Mouse (Mus musculus): ENCODE data around the gene Eif4a1. TPM values are rescaled to one million over a fixed set of nuclear protein-coding genes. Genes with fewer than 3 reads are reported as not detected.

The Eif4a1 gene
- polyA plus RNA-seq, 1 experiment: 210 TPM

- H3K36me3 ChIP-seq (ENCODE audit: control insufficient read depth, insufficient read depth, low read length): peaks cover 1% of the 10 kb centered on the region
- H3K4me1 ChIP-seq (ENCODE audit: control insufficient read depth, insufficient read depth, low read length): 0 out of 2 replicates have a peak, but pooled peaks cover 2% of the 10 kb centered on the region
- TF ChIP-seq POLR2A (IDR thresholded peaks at IDR 0.05; ENCODE audit: control insufficient read depth, low read depth, low read length) (no peak), CTCF (IDR thresholded peaks at IDR 0.05; ENCODE audit: control insufficient read depth, insufficient read depth, insufficient replicate concordance, low read depth, low read length) (no peak)
- H3K27me3 ChIP-seq (ENCODE audit: control insufficient read depth, insufficient read depth, low read length): no peaks in the 10 kb centered on the region
- H3K27ac ChIP-seq (ENCODE audit: control insufficient read depth, insufficient read depth, low read depth, low read length): peak overlapping the region; percentile 98
- peak overlapping the region; percentile 95 for H3K4me3 ChIP-seq (ENCODE audit: control insufficient read depth, low read depth, low read length)
These were observed 498 bp downstream of the Eif4a1 start for GRCm38 (mm10) chr11:69671726-69672124.

DNA sequence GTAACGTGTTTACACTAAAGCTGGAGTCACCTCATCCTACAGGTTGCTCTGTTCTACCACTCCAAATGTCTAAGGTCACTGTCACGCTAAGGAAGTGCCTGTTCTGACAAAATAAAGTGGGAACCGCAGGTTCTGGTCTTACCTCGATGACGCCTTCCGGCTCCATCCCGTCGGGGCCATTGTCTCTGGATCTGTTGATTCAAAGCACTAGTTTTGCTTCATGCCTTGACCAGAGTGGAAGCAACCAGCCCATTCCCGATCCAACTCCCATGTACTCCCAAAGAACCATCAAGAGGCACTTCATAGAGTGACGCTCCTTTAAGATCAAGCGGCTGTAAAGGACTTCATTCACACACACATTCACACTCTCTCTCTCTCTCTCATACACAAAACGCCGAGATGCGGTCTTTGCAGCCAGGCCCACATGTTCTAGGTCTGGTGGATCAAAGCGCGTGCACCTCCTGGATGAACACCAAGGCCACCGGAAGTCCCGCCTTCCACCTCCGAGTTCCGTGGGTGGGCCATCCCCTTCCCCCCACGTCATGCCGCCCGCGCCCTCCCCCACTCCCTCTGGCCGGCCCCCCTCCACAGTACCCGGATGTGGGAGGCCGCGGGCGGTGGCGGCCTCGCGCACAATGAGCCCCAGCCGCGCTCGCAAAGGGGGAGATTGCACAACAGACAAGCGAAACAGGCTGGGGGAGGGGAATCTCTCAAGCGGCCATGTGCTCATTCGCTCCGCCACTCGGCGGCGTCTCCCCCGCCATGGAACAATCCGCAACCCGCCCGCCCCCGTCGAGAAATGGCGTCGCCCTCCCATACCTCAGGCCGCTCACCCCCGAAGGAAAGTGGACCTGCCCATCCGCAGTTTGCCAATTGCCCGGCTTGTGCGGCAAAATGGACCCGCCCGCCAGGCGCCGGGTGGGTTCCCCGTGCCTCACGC lies 1.2 kb downstream of the Eif4a1 start:
- Histone ChIP-seq H3K4me3 (ENCODE audit: control insufficient read depth, low read depth, low read length) (peak overlapping the region; percentile 95), H3K4me1 (ENCODE audit: control insufficient read depth, insufficient read depth, low read length) (0 out of 2 replicates have a peak, but pooled peaks cover 2% of the 10 kb centered on the region), H3K27me3 (ENCODE audit: control insufficient read depth, insufficient read depth, low read length) (no peaks in the 10 kb centered on the region), H3K36me3 (ENCODE audit: control insufficient read depth, insufficient read depth, low read length) (peaks cover 1% of the 10 kb centered on the region), H3K27ac (ENCODE audit: control insufficient read depth, insufficient read depth, low read depth, low read length) (peak overlapping the region; percentile 98)
- TF ChIP-seq CTCF (IDR thresholded peaks at IDR 0.05; ENCODE audit: control insufficient read depth, insufficient read depth, insufficient replicate concordance, low read depth, low read length) (no peak), POLR2A (IDR thresholded peaks at IDR 0.05; ENCODE audit: control insufficient read depth, low read depth, low read length) (peak; percentile 49)

GRCm38 (mm10) chr11:69666665-69667005 lies 5.6 kb downstream of the Eif4a1 start:
- H3K27me3 ChIP-seq (ENCODE audit: control insufficient read depth, insufficient read depth, low read length): no peaks in the 10 kb centered on the region
- TF ChIP-seq CTCF (IDR thresholded peaks at IDR 0.05; ENCODE audit: control insufficient read depth, insufficient read depth, insufficient replicate concordance, low read depth, low read length) (no peak), POLR2A (IDR thresholded peaks at IDR 0.05; ENCODE audit: control insufficient read depth, low read depth, low read length) (no peak)
- no peak overlapping the region for H3K4me3 ChIP-seq (ENCODE audit: control insufficient read depth, low read depth, low read length)
- H3K36me3 ChIP-seq (ENCODE audit: control insufficient read depth, insufficient read depth, low read length): peaks cover 1% of the 10 kb centered on the region; the same call in 1 of the 2 replicates
- H3K4me1 ChIP-seq (ENCODE audit: control insufficient read depth, insufficient read depth, low read length): peaks cover 6% of the 10 kb centered on the region
- no peak overlapping the region for H3K27ac ChIP-seq (ENCODE audit: control insufficient read depth, insufficient read depth, low read depth, low read length)

DNA sequence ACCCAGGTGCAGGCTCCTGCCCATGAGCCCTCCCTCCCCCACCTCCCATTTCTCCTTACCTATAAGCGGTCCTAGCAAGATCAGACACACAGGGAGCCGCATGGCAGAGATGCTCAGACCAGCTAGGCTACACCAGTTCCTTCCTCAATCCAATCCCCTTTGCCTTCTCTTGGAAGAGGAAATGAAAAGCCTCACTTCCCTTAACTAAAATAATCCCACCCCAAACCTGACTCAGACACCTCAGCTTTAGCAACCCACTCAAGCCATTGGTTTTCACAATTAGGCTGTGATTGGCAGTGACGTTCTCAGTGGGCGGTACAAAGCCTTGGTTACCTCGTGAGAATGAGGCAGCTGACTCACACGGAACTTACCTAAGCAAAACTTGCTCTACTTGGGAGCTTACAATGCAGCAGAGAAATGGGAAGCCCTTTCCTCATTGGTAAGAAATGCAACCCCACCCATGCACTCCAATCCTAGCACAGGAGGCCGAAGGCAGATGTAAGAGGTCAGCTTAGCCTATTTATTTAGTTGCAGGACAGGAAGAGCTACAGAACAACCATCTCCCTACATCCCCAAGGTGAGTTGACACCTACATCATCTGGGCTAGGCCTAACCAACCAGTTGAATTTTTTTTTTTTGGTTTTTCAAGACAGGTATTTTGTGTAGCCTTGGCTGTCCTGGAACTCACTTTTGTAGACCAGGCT lies 6.1 kb downstream of the Eif4a1 start, which contains the start of gene Cd68:
Gene Cd68 (minus strand): TSS at position 193 of the 704 bp plus-strand sequence.
- Histone ChIP-seq H3K27me3 (ENCODE audit: control insufficient read depth, insufficient read depth, low read length) (no peaks in the 10 kb centered on the region), H3K4me1 (ENCODE audit: control insufficient read depth, insufficient read depth, low read length) (peaks cover 6% of the 10 kb centered on the region), H3K27ac (ENCODE audit: control insufficient read depth, insufficient read depth, low read depth, low read length) (no peak within 1 kb of the TSS), H3K36me3 (ENCODE audit: control insufficient read depth, insufficient read depth, low read length) (peaks cover 1% of the 10 kb centered on the region; the same call in 1 of the 2 replicates), H3K4me3 (ENCODE audit: control insufficient read depth, low read depth, low read length) (no peak within 1 kb of the TSS)
- no peak for TF ChIP-seq POLR2A (IDR thresholded peaks at IDR 0.05; ENCODE audit: control insufficient read depth, low read depth, low read length)
- TF ChIP-seq CTCF (IDR thresholded peaks at IDR 0.05; ENCODE audit: control insufficient read depth, insufficient read depth, insufficient replicate concordance, low read depth, low read length): no peak

DNA sequence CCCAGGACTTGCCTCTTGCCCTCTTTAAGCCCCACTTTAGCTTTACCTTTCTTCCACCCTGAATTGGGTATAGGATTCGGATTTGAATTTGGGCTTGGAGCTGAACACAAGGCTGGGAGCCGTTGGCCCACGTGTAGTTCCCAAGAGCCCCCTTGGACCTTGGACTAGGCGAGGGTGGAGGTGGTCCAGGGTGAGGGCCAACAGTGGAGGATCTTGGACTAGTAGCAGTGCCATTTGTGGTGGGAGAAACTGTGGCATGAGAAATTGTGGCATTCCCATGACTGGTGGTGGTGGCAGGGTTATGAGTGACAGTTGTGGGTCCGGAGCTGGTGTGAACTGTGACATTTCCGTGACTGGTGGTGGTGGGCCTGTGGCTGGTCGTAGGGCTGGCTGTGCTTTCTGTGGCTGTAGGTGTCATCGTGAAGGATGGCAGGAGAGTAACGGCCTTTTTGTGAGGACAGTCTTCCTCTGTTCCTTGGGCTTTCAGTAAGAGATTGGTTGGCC lies 6.7 kb downstream of the Eif4a1 start:
- peaks cover 1% of the 10 kb centered on the region; the same call in 1 of the 2 replicates for H3K36me3 ChIP-seq (ENCODE audit: control insufficient read depth, insufficient read depth, low read length)
- no peak for TF ChIP-seq POLR2A (IDR thresholded peaks at IDR 0.05; ENCODE audit: control insufficient read depth, low read depth, low read length)
- no peak for TF ChIP-seq CTCF (IDR thresholded peaks at IDR 0.05; ENCODE audit: control insufficient read depth, insufficient read depth, insufficient replicate concordance, low read depth, low read length)
- H3K27me3 ChIP-seq (ENCODE audit: control insufficient read depth, insufficient read depth, low read length): no peaks in the 10 kb centered on the region
- H3K27ac ChIP-seq (ENCODE audit: control insufficient read depth, insufficient read depth, low read depth, low read length): no peak overlapping the region
- no peak overlapping the region for H3K4me3 ChIP-seq (ENCODE audit: control insufficient read depth, low read depth, low read length)
- peaks cover 6% of the 10 kb centered on the region for H3K4me1 ChIP-seq (ENCODE audit: control insufficient read depth, insufficient read depth, low read length)

DNA sequence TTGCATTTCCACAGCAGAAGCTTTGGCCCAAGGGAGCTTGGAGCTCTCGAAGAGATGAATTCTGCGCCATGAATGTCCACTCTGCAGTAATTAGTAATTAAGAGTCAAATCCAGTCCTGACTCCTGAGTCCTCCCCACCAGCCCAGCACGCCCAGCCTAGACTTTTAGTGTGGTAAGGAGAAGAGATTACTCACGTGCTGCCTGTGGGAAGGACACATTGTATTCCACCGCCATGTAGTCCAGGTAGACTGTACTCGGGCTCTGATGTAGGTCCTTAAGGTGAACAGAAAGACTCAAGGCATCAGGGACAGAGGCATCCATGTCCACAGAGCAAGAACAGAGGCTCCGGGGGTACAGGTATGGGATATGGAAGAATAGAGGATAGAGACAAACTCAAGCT lies 7.4 kb downstream of the Eif4a1 start:
- Histone ChIP-seq H3K27me3 (ENCODE audit: control insufficient read depth, insufficient read depth, low read length) (no peaks in the 10 kb centered on the region), H3K27ac (ENCODE audit: control insufficient read depth, insufficient read depth, low read depth, low read length) (no peak overlapping the region), H3K4me3 (ENCODE audit: control insufficient read depth, low read depth, low read length) (no peak overlapping the region), H3K36me3 (ENCODE audit: control insufficient read depth, insufficient read depth, low read length) (peaks cover 1% of the 10 kb centered on the region; the same call in 1 of the 2 replicates), H3K4me1 (ENCODE audit: control insufficient read depth, insufficient read depth, low read length) (peaks cover 6% of the 10 kb centered on the region)
- TF ChIP-seq POLR2A (IDR thresholded peaks at IDR 0.05; ENCODE audit: control insufficient read depth, low read depth, low read length) (no peak), CTCF (IDR thresholded peaks at IDR 0.05; ENCODE audit: control insufficient read depth, insufficient read depth, insufficient replicate concordance, low read depth, low read length) (no peak)

- H3K4me1 ChIP-seq (ENCODE audit: control insufficient read depth, insufficient read depth, low read length): peaks cover 6% of the 10 kb centered on the region
- no peak for TF ChIP-seq CTCF (IDR thresholded peaks at IDR 0.05; ENCODE audit: control insufficient read depth, insufficient read depth, insufficient replicate concordance, low read depth, low read length)
- no peak for TF ChIP-seq POLR2A (IDR thresholded peaks at IDR 0.05; ENCODE audit: control insufficient read depth, low read depth, low read length)
- peaks cover 1% of the 10 kb centered on the region; the same call in 1 of the 2 replicates for H3K36me3 ChIP-seq (ENCODE audit: control insufficient read depth, insufficient read depth, low read length)
- H3K4me3 ChIP-seq (ENCODE audit: control insufficient read depth, low read depth, low read length): no peak overlapping the region
- H3K27me3 ChIP-seq (ENCODE audit: control insufficient read depth, insufficient read depth, low read length): no peaks in the 10 kb centered on the region
- H3K27ac ChIP-seq (ENCODE audit: control insufficient read depth, insufficient read depth, low read depth, low read length): no peak overlapping the region
These were observed 8.4 kb downstream of the Eif4a1 start for GRCm38 (mm10) chr11:69663795-69664194.
